Mouse (Mus musculus) gonadal fat pad, adult 2 months (tissue): ENCODE measurements around the gene Gm12184. TPM values are rescaled to one million over a fixed set of nuclear protein-coding genes. Genes with fewer than 3 reads are reported as not detected.

Experiments
- polyA plus RNA-seq: library from polyadenylated mRNA; depleted of rRNA; stranded (reverse); fragments of >200 nt; gene quantifications from 2 replicates; pipeline ENCODE4 v1.2.3, GENCODE M21; 2012; rRNA removed

Gene Gm12184
- polyA plus RNA-seq, 1 experiment, result 11.0 TPM

Other genes starting within 250 kb of the Gm12184 start
- gene Rack1, start 26.3 kb downstream of the Gm12184 start, polyA plus RNA-seq, result 1,923 and 2,165 TPM in 2 replicates
- gene Trim41, start 9.3 kb downstream of the Gm12184 start, polyA plus RNA-seq, result 30.3 and 33.8 TPM in 2 replicates
- 13.5 and 16.9 TPM in 2 replicates for gene Trim7, start 515 bp downstream of the Gm12184 start, polyA plus RNA-seq
- gene Irgm1, start 45.0 kb upstream of the Gm12184 start, polyA plus RNA-seq, result 12.7 and 14.8 TPM in 2 replicates
- gene Gm5431, start 75.6 kb upstream of the Gm12184 start, polyA plus RNA-seq, result 0.50 and 0.62 TPM in 2 replicates
- 8.1 and 9.9 TPM in 2 replicates for gene Psme2b, start 119.5 kb upstream of the Gm12184 start, polyA plus RNA-seq
- gene Olfr56, start 152.2 kb upstream of the Gm12184 start, polyA plus RNA-seq, result 0.49 and 0.63 TPM in 2 replicates
- gene 9930111J21Rik1, start 152.7 kb upstream of the Gm12184 start, polyA plus RNA-seq, result 1.8 and 4.0 TPM in 2 replicates
- 0.03 and 0.12 TPM in 2 replicates for gene Gm12185, start 165.6 kb upstream of the Gm12184 start, polyA plus RNA-seq
- 1.3 and 2.6 TPM in 2 replicates for gene Tgtp1, start 167.5 kb upstream of the Gm12184 start, polyA plus RNA-seq
- 1.9 and 2.1 TPM in 2 replicates for gene 9930111J21Rik2, start 224.6 kb upstream of the Gm12184 start, polyA plus RNA-seq
- gene Tgtp2, start 237.6 kb upstream of the Gm12184 start, polyA plus RNA-seq, result 3.8 and 6.6 TPM in 2 replicates
- gene Ifi47, start 249.9 kb upstream of the Gm12184 start, polyA plus RNA-seq, result 3.7 and 4.8 TPM in 2 replicates